Mouse (Mus musculus) intestine, embryonic 14.5 days (tissue): Measurements from ENCODE around the gene Kcnab1. TPM values are rescaled to one million over a fixed set of nuclear protein-coding genes. Genes with fewer than 3 reads are reported as not detected.

Experiments
- ATAC-seq: fragments of 200-750 bp; cut with Nextera tagmentation; replicated peaks from 2 replicates; pipeline ENCODE4 v1.8.0; 2017; ENCODE audit warnings: low read depth, moderate number of reproducible peaks, moderate TSS enrichment, moderate library complexity; ENCODE audit not compliant: low FRiP score, low TSS enrichment
- DNase-seq: peaks from one replicate; pipeline ENCODE4 v3.0.0-alpha.2; 2018; ENCODE audit warnings: low spot score
- H3K27ac ChIP-seq: fragments of 300-500 bp; sonication (generic); 2 replicates; pipeline ENCODE4 v1.5.1; 2014; ENCODE audit warnings: low read depth, mild to moderate bottlenecking, control low read depth
- H3K27me3 ChIP-seq: fragments of 300-500 bp; sonication (generic); replicated peaks from 2 replicates; pipeline ENCODE4 v1.6.1; 2014; ENCODE audit warnings: low read length, control low read depth; ENCODE audit not compliant: control insufficient read depth, insufficient read depth
- H3K36me3 ChIP-seq: fragments of 300-500 bp; sonication (generic); 2 replicates; pipeline ENCODE4 v1.6.1; 2014; ENCODE audit warnings: low read length, control low read depth; ENCODE audit not compliant: control insufficient read depth, insufficient read depth
- H3K4me1 ChIP-seq: fragments of 300-500 bp; sonication (generic); replicated peaks from 2 replicates; pipeline ENCODE4 v1.6.1; 2014; ENCODE audit warnings: low read length, control low read depth, mixed read lengths; ENCODE audit not compliant: control insufficient read depth, insufficient read depth
- H3K4me2 ChIP-seq: fragments of 300-500 bp; sonication (generic); 2 replicates; pipeline ENCODE4 v1.6.1; 2014; ENCODE audit warnings: low read length
- H3K4me3 ChIP-seq: fragments of 300-500 bp; sonication (generic); 2 replicates; pipeline ENCODE4 v1.5.1; 2014; ENCODE audit warnings: low read depth, low read length, control low read depth, mixed read lengths
- H3K9ac ChIP-seq: fragments of 300-500 bp; sonication (generic); 2 replicates; pipeline ENCODE4 v1.6.1; 2014; ENCODE audit warnings: mild to moderate bottlenecking, low read length
- H3K9me3 ChIP-seq: fragments of 300-500 bp; sonication (generic); 2 replicates; pipeline ENCODE4 v1.6.1; 2016; ENCODE audit warnings: low read length, control low read depth; ENCODE audit not compliant: control insufficient read depth
- WGBS: fragments of 180-500 bp; shearing (Covaris S2); extraction: QIAGEN DNeasy Blood & Tissue Kit; methylation state at CpG from one replicate; pipeline ENCODE4 v1.1.7; 2014; 5-methylcytosine and 5-hydroxymethylcytosine counted together
- polyA plus RNA-seq: library from polyadenylated mRNA; unstranded; fragments of >200 nt; fragmentation: Nextera tagmentation; extraction: Ambion mirVana; gene quantifications from 2 replicates; pipeline ENCODE4 v1.2.1, GENCODE M21; 2014

Gene Kcnab1
- polyA plus RNA-seq, 1 experiment from 2014 or later, result 6.7 TPM

DNA sequence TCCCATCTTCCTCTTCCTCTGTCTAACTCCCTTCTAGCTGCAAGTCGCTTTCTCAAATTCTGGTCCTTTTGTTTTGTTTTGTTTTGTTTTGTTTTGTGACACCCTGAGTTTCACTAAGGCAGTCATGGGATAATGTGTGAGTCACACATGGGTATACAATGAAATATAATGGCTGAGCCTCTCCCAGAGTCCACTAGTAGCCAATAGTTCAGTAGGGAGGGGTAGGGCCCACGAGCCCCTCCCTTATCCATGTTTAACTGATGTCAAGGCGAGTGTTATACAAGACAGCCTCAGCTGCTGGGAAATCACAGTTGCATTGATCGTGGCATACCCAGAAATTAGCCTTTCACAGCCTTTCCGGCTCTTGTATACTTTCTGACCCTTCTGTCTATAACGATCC, 206.7 kb downstream of the Kcnab1 start:
- Histone ChIP-seq H3K27me3 (no peaks in the 10 kb centered on the region), H3K36me3 (no peaks in the 10 kb centered on the region), H3K4me3 (no peak overlapping the region), H3K27ac (no peak overlapping the region), H3K9me3 (no peaks in the 10 kb centered on the region), H3K4me2 (no peak overlapping the region), H3K4me1 (no peaks in the 10 kb centered on the region), H3K9ac (no peak overlapping the region)
- ATAC-seq, result no peak
- DNase-seq, result no peak
- 72% methylated on average over 6 of the region's 6 CpGs for WGBS

DNA sequence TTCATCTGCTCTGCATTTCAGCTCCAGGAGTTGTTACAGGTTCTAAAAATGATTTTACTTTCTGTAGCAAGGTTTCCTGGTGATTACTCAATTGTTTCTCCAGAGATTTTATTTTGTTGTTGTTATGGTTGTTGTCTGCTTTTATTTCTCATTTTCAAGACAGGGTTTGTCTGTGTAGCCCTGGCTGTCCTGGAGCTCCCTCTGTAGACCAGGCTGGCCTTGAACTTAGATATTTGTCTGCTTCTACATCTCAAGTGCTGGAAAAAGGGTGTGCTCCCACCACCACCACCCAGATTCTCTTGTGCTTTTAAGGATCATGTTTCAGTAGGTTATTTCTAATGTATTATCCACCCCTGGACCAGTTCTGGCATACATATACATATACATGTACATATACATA, 207.6 kb downstream of the Kcnab1 start:
- ATAC-seq, result no peak
- H3K9me3 ChIP-seq, result no peaks in the 10 kb centered on the region
- H3K9ac ChIP-seq, result no peak overlapping the region

DNA sequence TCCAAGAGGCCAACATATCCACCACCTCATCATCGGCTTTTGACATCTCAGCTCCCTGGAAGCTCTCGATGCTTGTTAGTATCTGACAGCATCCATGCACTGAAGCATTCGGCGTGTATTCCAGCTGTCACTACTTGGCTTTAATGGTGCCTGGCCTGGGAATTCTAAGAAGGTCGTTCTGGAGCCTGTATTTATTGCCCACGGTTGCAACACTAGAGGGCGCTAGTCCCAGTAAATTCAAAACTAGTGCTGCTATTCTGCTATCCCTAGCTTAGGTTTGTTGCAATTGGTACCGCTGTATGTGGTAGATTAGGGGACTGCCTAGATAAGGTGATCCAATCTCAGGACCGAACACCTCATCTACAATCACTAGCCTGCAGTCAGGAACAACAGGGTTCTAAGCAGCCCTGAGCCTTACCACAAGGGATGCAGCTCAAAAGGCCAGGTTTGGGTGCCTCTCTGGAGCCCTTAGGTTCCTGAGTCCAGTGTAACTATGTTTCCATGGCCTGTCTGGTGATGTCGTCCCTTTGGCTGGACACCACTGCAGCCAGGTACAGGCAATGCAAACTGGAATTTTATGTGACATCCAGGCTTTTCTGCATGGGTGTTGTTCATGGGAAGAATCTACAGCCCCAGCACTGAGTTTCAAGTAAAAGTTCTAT, 208.8 kb downstream of the Kcnab1 start:
- no peak overlapping the region for H3K4me3 ChIP-seq
- WGBS, result 42% methylated on average over 10 of the region's 10 CpGs
- no peak overlapping the region for H3K4me2 ChIP-seq
- DNase-seq (no peak), ATAC-seq (no peak)
- H3K9ac ChIP-seq, result no peak overlapping the region
- H3K36me3 ChIP-seq, result no peaks in the 10 kb centered on the region
- no peaks in the 10 kb centered on the region for H3K27me3 ChIP-seq
- no peak overlapping the region for H3K27ac ChIP-seq
- no peaks in the 10 kb centered on the region for H3K9me3 ChIP-seq
- H3K4me1 ChIP-seq, result no peaks in the 10 kb centered on the region

More for the DNA sequence above, 207.6 kb downstream of the Kcnab1 start:
- no peaks in the 10 kb centered on the region for H3K27me3 ChIP-seq
- no peak overlapping the region for H3K27ac ChIP-seq
- no peak overlapping the region for H3K4me2 ChIP-seq
- DNase-seq, result no peak
- H3K36me3 ChIP-seq, result no peaks in the 10 kb centered on the region
- no peaks in the 10 kb centered on the region for H3K4me1 ChIP-seq
- H3K4me3 ChIP-seq, result no peak overlapping the region

DNA sequence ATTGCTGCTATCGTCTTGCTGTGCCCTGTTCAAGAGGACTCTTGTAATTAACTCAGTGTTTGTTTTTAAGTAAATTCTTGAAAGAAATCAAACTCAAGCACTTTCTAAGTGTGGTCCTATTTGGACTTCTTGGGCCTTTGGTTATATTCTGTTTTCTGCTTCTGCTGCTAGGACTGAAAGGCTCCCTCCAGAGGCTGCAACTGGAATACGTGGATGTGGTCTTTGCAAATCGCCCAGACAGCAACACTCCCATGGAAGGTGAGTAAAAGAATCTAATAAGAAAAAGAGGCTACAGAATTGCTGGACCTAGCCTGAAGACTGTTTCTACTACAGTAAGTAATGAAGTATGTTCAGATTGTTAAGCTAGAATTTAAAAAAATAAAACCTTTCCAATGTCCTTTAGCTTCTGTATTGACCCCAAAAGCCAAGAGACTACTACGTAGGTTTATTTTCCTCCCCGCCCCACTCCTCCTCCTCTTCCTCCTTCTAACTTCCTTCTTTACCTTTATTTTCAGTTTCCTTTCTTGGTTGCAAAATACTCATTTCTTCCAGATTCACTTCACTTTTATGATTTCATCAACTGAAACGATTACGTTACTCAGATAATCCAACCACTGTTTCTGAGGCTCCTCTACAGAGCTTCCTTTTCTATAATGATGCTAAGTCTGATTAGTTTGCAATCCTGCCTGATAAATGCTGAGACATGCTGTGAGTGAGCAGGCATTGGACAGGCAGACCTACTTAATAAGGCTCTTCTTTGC, 210.2 kb downstream of the Kcnab1 start:
- no peak overlapping the region for H3K4me2 ChIP-seq
- ATAC-seq (no peak), DNase-seq (no peak)
- H3K4me1 ChIP-seq, result no peaks in the 10 kb centered on the region
- no peaks in the 10 kb centered on the region for H3K9me3 ChIP-seq
- 68% methylated on average over 7 of the region's 7 CpGs for WGBS
- no peak overlapping the region for H3K9ac ChIP-seq
- H3K4me3 ChIP-seq, result no peak overlapping the region
- no peaks in the 10 kb centered on the region for H3K27me3 ChIP-seq
- no peaks in the 10 kb centered on the region for H3K36me3 ChIP-seq
- no peak overlapping the region for H3K27ac ChIP-seq

DNA sequence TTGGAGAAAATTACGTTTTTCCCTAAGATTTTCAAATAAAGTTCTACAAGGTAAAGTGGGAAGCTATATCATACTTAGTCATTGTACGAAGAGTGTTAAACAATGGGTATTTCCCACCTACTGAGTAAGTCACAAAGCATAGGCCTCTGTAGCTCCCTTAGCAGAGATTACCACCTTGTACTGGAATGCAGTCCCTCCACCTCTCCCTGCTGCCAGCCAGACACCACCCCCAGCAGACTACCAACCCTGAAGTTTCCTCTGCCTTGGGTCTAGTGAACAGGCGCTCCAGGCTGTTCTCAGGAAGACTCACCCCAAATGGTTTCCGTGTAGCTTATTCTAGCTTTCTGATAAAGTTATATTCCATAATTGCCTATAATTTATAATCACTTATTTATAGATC, 211.8 kb downstream of the Kcnab1 start:
- no peak for ATAC-seq
- no peak overlapping the region for H3K27ac ChIP-seq
- H3K27me3 ChIP-seq, result no peaks in the 10 kb centered on the region

DNA sequence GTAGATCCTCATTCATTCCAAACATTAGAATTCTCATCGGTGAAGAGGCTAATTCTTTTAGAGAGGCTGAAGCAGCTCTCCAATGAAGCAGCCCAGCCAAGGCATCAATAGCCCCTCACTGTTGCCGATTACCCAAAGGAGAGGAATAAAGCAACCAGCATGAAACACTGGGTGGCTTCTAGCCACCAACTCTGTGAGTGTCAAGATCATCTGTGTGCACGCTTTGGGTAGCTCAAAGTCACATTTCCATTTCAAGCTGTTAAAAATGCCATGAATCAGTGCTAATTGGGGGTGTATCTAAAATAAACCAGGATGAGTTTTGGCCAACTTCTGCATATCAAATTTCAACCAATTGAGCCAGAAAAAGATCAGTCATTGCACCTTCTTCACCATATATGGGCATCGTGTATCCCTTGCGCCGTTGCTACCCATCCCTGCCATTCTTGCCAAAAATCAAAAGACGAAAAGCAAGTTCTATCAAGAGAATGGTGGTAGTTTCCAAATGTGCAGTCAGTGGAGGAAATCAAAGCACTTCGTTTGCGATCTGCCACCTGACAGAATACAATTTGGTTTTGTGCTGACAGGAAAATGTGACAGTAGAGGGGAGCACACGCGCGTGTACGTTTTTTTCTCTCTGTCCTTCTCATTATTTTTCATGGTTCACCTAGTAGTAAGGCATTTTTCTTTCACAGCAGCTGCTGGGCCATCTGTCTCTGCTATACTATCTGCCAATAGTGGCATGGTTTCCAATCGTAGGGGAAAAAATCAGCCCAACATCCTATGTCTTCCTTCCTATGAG, 213.0 kb downstream of the Kcnab1 start:
- H3K36me3 ChIP-seq, result no peaks in the 10 kb centered on the region
- DNase-seq, result no peak
- no peak overlapping the region for H3K4me2 ChIP-seq
- H3K27me3 ChIP-seq, result no peaks in the 10 kb centered on the region
- ATAC-seq, result no peak
- H3K9me3 ChIP-seq, result no peaks in the 10 kb centered on the region
- no peak overlapping the region for H3K27ac ChIP-seq
- H3K4me1 ChIP-seq, result no peaks in the 10 kb centered on the region
- WGBS, result 91% methylated on average over 14 of the region's 14 CpGs
- H3K9ac ChIP-seq, result no peak overlapping the region
- H3K4me3 ChIP-seq, result no peak overlapping the region

More for the DNA sequence above, 211.8 kb downstream of the Kcnab1 start:
- Histone ChIP-seq H3K4me1 (no peaks in the 10 kb centered on the region), H3K4me2 (no peak overlapping the region), H3K9ac (no peak overlapping the region), H3K36me3 (no peaks in the 10 kb centered on the region), H3K4me3 (no peak overlapping the region), H3K9me3 (no peaks in the 10 kb centered on the region)
- 85% methylated on average over 4 of the region's 4 CpGs for WGBS
- DNase-seq, result no peak

DNA sequence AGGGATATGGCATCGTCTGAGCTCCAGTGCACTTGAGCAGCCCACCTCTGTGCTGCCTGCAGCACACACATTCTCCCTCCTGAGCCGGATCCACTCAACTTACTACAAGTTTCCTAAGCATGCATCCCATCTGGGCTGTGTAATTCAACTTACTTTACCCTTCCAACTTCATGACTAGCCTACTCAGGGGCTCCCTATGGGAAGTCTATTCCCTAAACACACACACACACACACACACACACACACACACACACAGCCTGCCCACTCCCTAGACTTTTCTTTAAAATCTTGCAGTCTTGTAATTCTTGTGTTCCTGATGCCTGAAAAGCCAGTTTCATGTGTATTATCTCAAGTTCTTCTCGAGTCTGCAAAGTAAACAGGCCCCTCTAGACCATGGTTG, 216.1 kb downstream of the Kcnab1 start:
- Histone ChIP-seq H3K36me3 (no peaks in the 10 kb centered on the region), H3K27me3 (no peaks in the 10 kb centered on the region), H3K9me3 (no peaks in the 10 kb centered on the region), H3K4me3 (no peak overlapping the region), H3K4me2 (no peak overlapping the region), H3K4me1 (no peaks in the 10 kb centered on the region), H3K9ac (no peak overlapping the region), H3K27ac (no peak overlapping the region)
- 50% methylated on average over 3 of the region's 3 CpGs for WGBS
- ATAC-seq (no peak), DNase-seq (no peak)

DNA sequence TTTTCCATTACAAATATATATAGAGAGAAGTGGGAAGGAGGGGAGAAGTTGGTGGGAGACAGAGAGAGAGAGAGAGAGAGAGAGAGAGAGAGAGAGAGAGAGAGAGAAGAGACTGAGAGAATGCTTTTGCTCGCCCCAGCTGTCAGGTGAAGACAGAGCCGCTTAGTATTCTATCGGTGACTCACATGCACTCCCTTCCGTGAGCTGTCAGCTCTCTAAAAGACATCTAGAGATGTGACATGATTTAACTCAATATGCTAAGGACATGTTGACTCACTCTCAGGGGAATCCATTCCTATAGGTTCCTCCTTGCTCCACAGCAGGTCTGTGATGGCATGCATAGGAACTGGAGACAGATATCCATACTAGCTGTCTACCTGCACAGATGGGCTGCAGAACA, 219.6 kb downstream of the Kcnab1 start:
- no peaks in the 10 kb centered on the region for H3K4me1 ChIP-seq
- no peak overlapping the region for H3K4me2 ChIP-seq
- 91% methylated on average over 4 of the region's 4 CpGs for WGBS
- no peaks in the 10 kb centered on the region for H3K36me3 ChIP-seq
- no peaks in the 10 kb centered on the region for H3K9me3 ChIP-seq
- ATAC-seq (no peak), DNase-seq (no peak)
- no peak overlapping the region for H3K9ac ChIP-seq
- H3K4me3 ChIP-seq, result no peak overlapping the region
- H3K27ac ChIP-seq, result no peak overlapping the region
- H3K27me3 ChIP-seq, result no peaks in the 10 kb centered on the region
